Mouse (Mus musculus) thymus, adult 2 months (tissue): ENCODE measurements around the gene Sema3b. TPM values are rescaled to one million over a fixed set of nuclear protein-coding genes. Genes with fewer than 3 reads are reported as not detected.

Source experiments
- DNase-seq: peaks from one replicate; pipeline ENCODE4 v3.0.0; 2021
- H3K27ac ChIP-seq: fragments of 200-500 bp; 2 replicates; pipeline ENCODE4 v1.5.1; 2012; ENCODE audit warnings: low read length, control low read depth; ENCODE audit not compliant: control insufficient read depth, insufficient read depth
- H3K27me3 ChIP-seq: fragments of 200-500 bp; 2 replicates; pipeline ENCODE4 v1.6.1; 2012; ENCODE audit warnings: mild to moderate bottlenecking, low read length, moderate library complexity, mixed read lengths; ENCODE audit not compliant: control insufficient read depth, insufficient read depth
- H3K36me3 ChIP-seq: fragments of 200-500 bp; 2 replicates; pipeline ENCODE4 v1.6.1; 2012; ENCODE audit warnings: mild to moderate bottlenecking, low read length, moderate library complexity; ENCODE audit not compliant: control insufficient read depth, insufficient read depth
- H3K4me1 ChIP-seq: fragments of 200-500 bp; replicated peaks from 2 replicates; pipeline ENCODE4 v1.6.1; 2012; ENCODE audit warnings: low read length; ENCODE audit not compliant: control insufficient read depth, insufficient read depth
- H3K4me3 ChIP-seq: fragments of 200-500 bp; 2 replicates; pipeline ENCODE4 v1.5.1; 2012; ENCODE audit warnings: mild to moderate bottlenecking, low read length, control low read depth, moderate library complexity; ENCODE audit not compliant: control insufficient read depth, insufficient read depth
- CTCF ChIP-seq: fragments of 200-500 bp; IDR thresholded peaks from 2 replicates; pipeline ENCODE4 v1.5.1; 2012; ENCODE audit warnings: mild to moderate bottlenecking, control low read depth, low read length, moderate library complexity, borderline replicate concordance; ENCODE audit not compliant: control insufficient read depth, poor library complexity, insufficient read depth; ENCODE audit errors: extremely low read depth
- POLR2A ChIP-seq: fragments of 200-500 bp; IDR thresholded peaks from 2 replicates; pipeline ENCODE4 v1.6.1; 2012; ENCODE audit warnings: mild to moderate bottlenecking, low read length, control low read depth, moderate library complexity; ENCODE audit not compliant: control insufficient read depth, poor library complexity, insufficient read depth; ENCODE audit errors: extremely low read depth
- WGBS: fragments of 180-500 bp; shearing (Covaris S2); methylation state at CpG from one replicate; pipeline ENCODE4 v1.1.7; 2018; 5-methylcytosine and 5-hydroxymethylcytosine counted together
- polyA plus RNA-seq: library from polyadenylated mRNA; depleted of rRNA; stranded (reverse); fragments of >200 nt; gene quantifications from 2 replicates; pipeline ENCODE4 v1.2.3, GENCODE M21; 2012

Sema3b gene
- polyA plus RNA-seq, 1 experiment = 4.9 TPM

GRCm38 (mm10) chr9:107552690-107553393, 56.2 kb downstream of the Sema3b start:
- H3K27me3 ChIP-seq = no peaks in the 10 kb centered on the region
- 89% methylated on average over 5 of the region's 5 CpGs for WGBS
- DNase-seq = no peak
- no peak for TF ChIP-seq CTCF
- TF ChIP-seq POLR2A = no peak
- no peak overlapping the region for H3K4me3 ChIP-seq
- H3K36me3 ChIP-seq = peaks cover 8% of the 10 kb centered on the region
- H3K4me1 ChIP-seq = peaks cover 49% of the 10 kb centered on the region
- no peak overlapping the region for H3K27ac ChIP-seq

DNA sequence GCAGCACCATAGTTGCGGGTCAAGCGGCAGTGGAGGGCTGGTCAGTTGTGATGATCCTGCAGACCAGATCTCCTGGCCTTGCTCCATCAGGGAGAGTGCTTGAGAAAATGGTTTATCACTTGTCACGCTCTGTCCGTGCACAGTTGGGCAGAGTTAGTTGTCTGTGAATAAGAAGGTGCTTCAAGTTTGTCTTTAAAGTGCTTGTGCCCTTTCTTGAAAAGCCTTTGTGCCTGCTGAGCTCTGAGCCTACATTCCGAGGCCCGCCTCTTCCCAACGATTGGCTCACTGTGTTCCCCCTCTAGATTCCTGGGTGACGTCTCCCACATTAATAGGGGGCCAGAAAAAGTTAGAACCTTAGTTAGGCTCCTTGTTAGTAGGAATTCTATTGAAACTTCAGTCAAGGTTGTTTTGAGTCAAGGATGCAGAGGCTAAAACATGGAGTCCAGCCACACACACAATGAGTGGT, 57.1 kb downstream of the Sema3b start:
- peaks cover 57% of the 10 kb centered on the region for H3K4me1 ChIP-seq
- no peaks in the 10 kb centered on the region for H3K27me3 ChIP-seq
- H3K36me3 ChIP-seq = no peaks in the 10 kb centered on the region; the same call in 1 of the 2 replicates
- WGBS = 45% methylated on average over 8 of the region's 8 CpGs
- peak overlapping the region; percentile 28; the same call in 1 of the 2 replicates for H3K27ac ChIP-seq
- TF ChIP-seq CTCF (no peak), POLR2A (no peak)
- DNase-seq = no peak
- H3K4me3 ChIP-seq = peak overlapping the region; percentile 53

DNA sequence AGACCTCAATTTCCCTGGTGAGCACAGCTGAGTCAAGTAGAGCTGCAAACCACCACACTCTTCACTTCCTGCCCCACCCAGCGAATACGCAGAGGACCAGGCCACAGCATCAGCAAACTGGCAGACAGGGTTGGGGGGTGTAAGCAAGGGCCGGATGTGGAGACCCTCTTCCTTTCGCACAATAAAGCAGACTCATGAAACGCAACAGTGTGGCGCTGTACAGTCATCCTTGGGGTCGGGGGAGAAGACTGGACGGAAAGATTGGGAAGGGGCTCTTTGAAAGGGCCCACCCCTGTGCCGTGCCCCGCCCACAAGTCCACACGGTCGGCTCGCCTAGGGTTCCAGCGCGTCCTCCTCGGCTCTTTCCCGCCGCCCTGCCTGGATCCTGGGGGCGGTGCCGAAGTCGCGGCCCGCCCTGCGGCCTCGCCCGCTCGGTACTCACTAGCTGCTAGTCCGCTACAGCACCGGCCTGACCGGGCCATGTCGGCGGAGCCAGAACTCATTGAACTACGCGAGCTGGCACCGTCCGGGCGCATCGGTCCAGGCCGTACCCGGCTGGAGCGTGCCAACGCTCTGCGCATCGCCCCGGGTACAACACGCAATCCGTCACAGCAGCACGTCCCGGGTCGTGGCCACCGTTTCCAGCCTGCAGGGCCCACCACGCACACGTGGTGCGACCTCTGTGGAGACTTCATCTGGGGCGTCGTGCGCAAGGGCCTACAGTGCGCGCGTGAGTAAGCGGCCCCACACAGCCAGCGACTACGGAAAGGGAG, 57.7 kb downstream of the Sema3b start, which contains the start of gene Rassf1:
Rassf1 (plus strand) TSS at position 439 of the 773 bp plus-strand sequence.
- no peak for TF ChIP-seq POLR2A
- 0 out of 2 replicates have a peak, but pooled peaks have one; percentile 35 for TF ChIP-seq CTCF
- Histone ChIP-seq H3K4me1 (peaks cover 58% of the 10 kb centered on the region), H3K4me3 (peak within 1 kb of the TSS; percentile 53), H3K36me3 (no peaks in the 10 kb centered on the region), H3K27me3 (no peaks in the 10 kb centered on the region), H3K27ac (peak within 1 kb of the TSS; percentile 70)
- 2% methylated on average over 63 of the region's 63 CpGs for WGBS
- DNase-seq = peak; percentile 80

- WGBS = 61% methylated on average over 23 of the region's 23 CpGs
- Histone ChIP-seq H3K4me1 (peaks cover 61% of the 10 kb centered on the region), H3K4me3 (peak overlapping the region; percentile 53), H3K27me3 (no peaks in the 10 kb centered on the region), H3K27ac (peak overlapping the region; percentile 70), H3K36me3 (no peaks in the 10 kb centered on the region)
- TF ChIP-seq CTCF (no peak), POLR2A (peak; percentile 13; the same call in 1 of the 2 replicates)
- no peak for DNase-seq
Measured at GRCm38 (mm10) chr9:107550491-107551116, 58.4 kb downstream of the Sema3b start.

DNA sequence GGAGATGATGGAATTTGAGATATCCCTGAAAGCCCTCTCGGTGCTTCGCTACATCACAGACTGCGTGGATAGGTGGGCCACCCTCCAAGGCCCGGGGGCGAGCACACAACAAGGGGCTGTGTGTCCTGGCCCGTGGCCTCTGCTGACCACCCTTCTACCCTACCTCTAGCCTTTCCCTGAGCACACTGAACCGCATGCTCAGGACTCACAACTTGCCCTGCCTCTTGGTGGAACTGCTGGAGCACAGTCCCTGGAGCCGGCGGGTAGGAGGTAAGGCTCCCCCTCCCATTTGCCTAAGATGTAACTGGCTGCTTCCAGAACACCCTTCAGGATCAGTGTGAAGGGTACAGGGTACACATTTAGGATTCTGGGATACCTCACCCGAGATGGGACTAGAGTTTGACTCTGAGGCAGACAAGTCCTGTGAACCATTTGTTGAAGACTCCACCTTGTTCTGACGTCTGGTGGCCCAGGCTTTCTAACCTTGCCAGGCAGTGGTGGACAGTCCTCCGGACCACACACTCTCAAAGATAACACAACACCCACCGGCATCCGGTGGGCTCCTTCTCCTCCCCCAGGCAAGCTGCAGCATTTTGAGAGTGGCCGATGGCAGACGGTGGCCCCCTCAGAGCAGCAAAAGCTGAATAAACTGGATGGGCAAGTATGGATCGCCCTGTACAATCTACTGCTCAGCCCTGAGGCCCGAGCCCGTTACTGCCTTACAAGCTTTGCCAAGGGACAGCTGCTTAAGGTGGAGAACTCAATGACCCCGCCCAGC, 59.5 kb downstream of the Sema3b start:
- Histone ChIP-seq H3K27me3 (no peaks in the 10 kb centered on the region), H3K36me3 (no peaks in the 10 kb centered on the region), H3K4me3 (no peak overlapping the region), H3K4me1 (peaks cover 59% of the 10 kb centered on the region), H3K27ac (no peak overlapping the region)
- TF ChIP-seq POLR2A = no peak
- no peak for TF ChIP-seq CTCF
- 97% methylated on average over 20 of the region's 20 CpGs for WGBS
- DNase-seq = no peak
